Comparison of ENCODE assay signal across 1 mouse cellular context in the genomic region with DNA sequence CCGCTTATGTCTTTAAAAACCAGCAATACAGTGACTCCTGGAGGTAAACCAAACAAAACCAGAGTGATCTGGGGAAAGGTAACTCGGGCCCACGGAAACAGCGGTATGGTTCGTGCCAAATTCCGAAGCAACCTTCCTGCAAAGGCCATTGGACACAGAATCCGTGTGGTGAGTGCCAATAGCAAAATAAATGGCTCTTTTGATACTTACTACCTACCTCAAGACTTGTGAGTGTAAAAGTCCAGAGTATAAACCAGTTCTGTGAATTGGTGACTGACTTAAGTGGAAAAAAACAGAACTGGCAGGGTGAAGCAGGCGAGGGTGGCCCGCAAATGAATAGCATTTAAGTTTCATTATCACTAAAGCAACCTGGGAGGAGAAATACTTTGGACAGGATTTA.
A peak's percentile ranks its signal among the peaks of the same experiment; 100 is the strongest.
TF ChIP-seq lines count a peak whose summit lies in the region.

No protein-coding gene starts in this region.

TF ChIP-seq in CH12.LX, 34 proteins besides CTCF, POLR2A, EP300 and RAD21:
- TF ChIP-seq POLR2AphosphoS2 (IDR thresholded peaks at IDR 0.05; ENCODE audit: low read depth, low read length), result peak; percentile 37; the same call in 1 of the 2 replicates
